Mouse (Mus musculus) heart, postnatal 0 days (tissue): Measurements from ENCODE around the gene Snx8.

Experiments used
- CTCF ChIP-seq: IDR thresholded peaks from 2 replicates; pipeline ENCODE4 v1.5.1; 2016; ENCODE audit warnings: antibody characterized with exemption, control low read depth, low read depth
- EP300 ChIP-seq: IDR thresholded peaks from 2 replicates; pipeline ENCODE4 v1.6.1; 2016; ENCODE audit warnings: antibody characterized with exemption, low read depth

- TF ChIP-seq CTCF (no peak), EP300 (no peak)
Observed at GRCm38 (mm10) chr5:140359930-140360674, 29.0 kb downstream of the Snx8 start.
